Mouse (Mus musculus): ENCODE data around the gene Vwf.

Gene Vwf

DNA sequence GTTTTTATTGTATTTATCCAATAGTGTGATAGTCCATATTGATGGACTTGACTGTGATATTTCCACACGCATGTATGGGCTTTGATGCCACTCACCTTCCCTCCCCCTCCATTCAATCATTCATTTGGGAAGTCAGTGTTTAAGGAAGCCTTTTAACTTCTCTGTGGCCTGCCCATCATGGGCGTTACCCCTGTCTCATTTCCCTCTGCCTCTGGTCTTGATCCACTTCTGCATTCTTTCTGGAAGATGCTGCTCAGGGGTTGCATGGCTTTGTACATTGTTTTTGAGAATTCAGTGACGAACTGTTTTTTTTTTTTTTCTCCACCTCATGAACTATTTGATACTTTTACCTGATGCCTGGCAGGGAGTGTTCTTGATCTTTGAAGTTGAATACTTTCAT, 104.8 kb downstream of the Vwf start:
- DNase-seq, result no peak

DNA sequence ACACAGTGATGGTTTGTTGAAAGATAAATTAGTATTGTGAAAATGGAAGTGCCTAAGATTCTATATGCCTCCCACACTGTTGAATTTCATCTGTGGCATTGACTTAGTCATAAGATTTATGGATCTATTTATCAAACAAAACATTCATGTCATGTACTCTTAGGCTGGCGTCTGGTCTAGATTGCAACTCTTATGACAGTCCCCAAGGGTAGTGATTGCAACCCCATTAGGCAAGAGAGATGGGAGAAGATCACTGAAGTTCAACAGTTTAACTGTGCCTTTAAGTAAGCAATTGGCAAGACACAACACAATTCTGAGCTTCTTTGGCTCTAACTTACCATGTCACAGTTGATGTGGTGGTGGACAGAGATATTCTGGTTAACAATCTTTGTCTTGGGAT, 106.8 kb downstream of the Vwf start:
- no peak for DNase-seq

DNA sequence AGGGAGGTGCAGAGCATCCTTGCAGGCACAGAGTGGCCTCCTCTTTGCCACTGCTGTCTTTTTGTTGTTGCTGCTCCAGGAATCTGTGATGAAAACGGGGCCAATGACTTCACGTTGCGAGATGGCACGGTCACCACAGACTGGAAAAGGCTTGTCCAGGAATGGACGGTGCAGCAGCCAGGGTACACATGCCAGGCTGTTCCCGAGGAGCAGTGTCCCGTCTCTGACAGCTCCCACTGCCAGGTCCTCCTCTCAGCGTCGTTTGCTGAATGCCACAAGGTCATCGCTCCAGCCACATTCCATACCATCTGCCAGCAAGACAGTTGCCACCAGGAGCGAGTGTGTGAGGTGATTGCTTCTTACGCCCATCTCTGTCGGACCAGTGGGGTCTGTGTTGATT, 110.3 kb downstream of the Vwf start:
- DNase-seq, result no peak

DNA sequence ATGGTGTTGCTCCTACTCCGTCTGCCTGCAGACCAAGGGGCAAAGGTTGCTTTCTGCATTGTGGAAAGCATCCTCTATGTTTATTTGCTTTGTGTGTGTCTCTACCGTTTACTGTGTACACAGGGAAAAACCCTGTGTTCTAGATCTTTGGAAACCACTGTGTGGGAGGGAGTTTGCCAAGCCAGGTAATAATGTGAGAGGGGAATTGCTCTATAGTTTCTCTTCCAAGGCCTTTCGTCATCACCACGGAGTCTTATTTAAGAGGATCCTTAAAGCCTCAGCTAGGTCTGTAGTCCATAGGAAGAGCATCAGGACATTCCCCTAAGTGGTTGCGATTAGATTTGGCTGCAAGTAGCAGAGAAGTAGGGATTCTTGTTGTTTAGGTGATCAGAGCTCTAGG, 111.4 kb downstream of the Vwf start:
- DNase-seq, result no peak

DNA sequence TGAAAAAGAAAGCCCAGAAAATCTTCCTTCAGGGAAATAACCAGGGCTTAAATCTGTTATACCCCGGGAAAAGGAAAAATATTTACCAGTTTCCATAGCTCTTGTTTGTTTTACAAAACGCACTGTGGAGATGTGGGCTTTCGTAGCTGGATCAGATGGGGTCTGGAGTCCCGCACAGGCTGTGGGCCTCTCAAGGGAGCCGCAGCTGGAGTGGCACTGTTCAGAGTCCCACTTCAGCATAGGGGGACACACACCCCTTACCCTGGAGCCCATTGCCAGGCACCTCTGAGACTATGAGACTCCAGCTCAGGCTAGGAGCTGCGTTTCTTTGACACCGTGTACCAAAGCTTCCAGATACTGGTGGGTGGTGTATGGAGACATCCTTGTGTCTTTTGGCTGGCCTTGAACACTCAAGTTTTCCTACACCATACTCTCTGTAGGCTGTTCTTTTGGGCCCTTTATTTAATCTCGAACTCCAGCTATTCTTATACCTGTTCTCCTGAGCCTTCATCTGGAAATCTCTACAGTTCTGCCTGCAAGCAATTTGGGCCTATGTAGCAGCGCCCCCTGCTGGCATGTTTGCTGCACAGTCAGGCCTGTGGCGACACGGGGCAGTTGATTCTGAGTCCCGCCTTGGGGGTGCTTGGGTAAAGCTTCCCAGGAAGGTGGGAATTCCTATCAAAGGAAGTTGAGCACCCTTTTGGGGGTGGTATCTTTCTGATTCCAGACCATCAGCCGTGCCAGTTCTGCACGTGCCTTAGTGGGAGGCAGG, 114.7 kb downstream of the Vwf start:
- DNase-seq, result peak; percentile 64 to 72

DNA sequence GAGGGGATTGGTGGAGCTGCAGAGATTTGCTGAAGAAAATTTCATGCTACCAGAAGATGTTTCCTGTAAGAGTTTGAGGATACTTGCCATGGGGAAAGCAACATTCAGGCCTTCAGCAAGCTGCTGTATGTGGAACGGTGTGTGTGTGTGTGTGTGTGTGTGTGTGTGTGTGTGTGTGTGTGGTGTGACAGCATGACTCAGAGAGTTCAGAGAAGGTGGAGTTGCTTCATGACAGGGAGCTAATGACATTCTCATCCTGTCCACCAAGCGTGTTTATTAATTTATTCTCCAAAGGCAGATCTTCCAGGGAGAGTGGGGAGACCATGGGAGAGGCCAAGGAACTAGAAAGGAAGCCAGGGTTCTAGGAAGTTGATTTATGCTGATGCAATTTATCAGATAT, 117.3 kb downstream of the Vwf start:
- DNase-seq, result no peak

DNA sequence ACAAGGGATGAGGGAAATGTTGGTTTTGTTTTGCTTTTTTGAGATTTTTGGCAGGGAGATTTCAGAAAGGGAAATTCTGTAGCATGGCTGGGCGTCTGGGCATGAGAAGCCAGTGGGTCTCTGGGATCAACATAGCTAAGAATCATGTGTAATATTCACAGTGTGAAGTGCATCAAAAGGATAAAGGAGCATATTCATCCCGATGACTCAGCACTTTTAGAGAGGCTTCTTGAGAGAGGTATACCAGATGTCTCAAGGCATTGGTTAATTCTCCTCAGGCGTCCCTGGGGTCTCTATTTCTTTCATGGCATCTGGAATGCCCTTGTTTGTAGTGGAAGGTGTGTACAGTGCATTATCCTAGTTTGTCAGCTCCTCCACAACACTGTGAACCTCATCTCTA, 125.3 kb downstream of the Vwf start:
- no peak for DNase-seq

DNA sequence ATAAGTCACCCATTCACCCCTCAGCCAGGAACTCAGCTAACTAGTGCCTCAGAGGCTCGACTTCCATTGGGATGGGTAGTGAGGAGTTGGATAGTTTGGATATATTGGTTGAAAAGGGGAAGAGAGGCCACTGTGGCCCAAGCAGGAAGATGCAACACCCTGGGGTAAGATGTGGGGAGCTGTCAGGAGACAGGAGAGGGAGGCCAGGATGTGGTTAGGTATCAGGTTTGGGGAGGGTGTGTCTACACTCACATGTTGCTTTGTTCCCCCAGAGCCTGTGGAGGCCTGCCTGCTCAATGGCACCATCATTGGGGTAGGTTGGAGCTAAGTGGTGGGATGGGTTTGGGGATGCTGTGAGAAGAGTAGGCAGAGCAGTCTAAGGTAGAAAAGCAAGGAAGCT, 131.9 kb downstream of the Vwf start:
- no peak for DNase-seq

DNA sequence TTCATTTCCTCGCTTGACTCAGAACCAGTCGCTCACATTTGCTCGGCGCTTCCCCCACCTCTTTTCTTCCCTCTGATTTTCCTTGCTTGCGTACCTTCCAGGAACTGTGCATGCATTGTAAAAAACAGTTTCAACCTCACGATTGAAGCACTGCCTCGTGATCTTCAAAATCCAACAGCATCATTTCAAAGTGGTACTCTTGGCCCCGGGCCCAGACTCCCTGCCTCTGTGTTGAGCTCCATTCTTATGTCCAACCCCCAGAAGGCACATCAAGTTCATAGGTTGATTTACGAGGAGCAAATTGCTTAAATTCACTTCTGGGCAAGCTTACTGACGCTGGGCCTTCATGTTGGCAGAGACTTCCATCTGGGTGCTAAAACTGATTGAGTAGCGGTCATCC, 134.0 kb downstream of the Vwf start:
- DNase-seq, result no peak

DNA sequence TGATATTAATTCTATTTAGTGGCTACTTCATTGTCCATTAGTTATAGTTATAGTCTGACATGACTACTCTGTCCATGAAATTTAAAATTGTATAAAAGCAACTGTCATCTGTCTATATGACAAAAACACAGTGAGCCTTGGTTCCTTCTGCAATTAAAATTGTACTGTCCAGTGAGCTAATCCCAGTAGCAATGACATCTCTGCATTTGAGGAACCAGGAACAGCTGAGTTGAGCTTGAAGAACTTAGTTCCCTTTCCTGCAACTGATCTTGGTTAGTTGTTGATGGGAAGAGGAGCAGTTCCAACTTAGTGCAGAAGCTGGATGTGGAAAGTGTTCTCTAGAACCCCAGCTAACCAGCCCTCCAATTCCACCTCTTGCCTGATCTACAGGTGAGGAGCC, 138.8 kb downstream of the Vwf start:
- DNase-seq, result no peak

DNA sequence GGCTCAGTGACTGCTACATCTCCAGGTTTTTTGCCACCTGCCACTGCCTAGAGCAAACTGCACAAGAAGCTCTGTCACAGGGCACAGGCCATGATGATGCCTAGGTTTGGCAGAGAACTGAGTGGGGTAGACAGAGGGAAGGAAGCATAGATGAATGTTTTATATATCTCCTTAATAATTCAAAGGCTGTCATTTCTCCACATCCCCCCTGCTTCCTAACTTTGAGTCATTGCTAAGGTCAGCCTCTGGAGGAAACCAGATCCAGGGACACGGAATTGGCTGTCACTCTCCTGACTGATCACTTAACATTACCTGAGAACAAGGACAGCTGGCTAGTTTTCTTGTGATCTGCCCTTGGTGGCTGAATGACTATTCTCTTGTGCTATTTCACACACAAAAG, 141.4 kb downstream of the Vwf start:
- DNase-seq, result no peak

DNA sequence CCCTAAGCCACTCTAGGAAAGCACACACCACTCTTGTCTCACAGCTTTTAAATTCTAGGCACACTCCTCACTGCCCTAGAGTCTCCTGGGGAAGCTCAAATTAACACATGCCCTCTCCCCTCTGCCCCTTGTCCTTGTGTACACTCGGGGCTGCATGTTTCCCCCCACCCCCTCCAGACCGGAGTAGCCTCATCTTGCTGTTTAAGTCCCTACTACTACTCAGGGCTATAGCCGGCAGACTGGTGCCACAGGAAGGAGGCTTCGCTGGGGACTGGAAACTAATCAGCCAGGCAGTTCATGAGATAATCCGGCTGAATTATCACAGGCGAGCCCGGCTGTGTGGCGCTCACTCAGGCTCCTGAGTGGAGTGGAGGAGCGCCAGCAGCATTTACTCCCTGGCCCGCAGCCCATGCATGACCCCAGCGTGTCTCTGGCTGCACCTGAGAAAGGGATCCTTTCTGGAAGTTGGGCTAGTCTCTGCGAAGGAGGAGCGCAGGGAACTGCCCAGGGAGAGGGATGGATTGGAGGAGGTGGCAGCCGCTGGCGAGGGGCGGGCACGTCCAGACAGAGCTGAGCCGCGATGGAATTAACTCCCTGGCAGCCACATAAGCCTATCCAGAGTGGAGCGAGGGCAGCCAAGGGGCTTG, 143.6 kb downstream of the Vwf start, which contains the start of gene Ano2:
Gene Ano2, plus strand, starts transcription at position 363 of the 647 bp plus-strand sequence.
- DNase-seq, result no peak

DNA sequence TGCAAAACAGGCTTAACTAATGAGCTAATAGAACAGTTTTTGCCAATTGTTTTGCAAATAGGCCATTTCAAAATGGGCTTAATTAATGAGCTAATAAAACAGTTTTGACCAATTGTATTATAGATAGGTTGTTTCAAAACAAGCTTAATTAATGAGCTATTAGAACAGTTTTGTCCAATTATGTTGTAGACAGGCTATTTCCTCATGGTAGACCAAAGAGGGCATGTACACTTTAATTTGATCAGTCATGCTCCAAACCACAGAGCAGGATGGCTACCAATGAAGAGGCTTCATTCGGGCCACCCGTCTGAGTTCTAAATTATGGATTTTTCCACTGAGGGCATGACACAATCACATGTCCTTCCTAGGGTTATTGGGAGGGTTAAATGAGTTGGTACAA, 154.6 kb downstream of the Vwf start:
- no peak for DNase-seq

DNA sequence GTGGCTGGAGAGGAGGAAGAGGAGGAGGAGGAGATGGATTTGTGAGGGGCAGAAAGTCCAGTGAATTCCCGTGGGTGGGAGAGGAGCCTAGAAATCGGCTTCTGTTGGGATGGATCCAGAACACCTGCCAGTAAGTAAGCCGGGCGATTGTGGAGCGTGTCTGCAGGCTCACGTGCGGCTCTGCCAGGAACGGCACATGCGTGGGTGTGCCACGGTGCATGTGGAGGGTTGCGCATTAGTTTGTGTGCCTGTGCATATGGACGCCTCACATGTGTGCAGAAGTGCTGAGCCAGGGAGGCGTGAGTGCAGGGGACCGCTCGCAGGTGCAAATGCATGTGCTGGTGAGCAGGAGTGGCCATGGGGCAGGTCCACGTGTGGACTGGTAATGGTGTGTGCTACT, 164.7 kb downstream of the Vwf start:
- DNase-seq, result no peak

DNA sequence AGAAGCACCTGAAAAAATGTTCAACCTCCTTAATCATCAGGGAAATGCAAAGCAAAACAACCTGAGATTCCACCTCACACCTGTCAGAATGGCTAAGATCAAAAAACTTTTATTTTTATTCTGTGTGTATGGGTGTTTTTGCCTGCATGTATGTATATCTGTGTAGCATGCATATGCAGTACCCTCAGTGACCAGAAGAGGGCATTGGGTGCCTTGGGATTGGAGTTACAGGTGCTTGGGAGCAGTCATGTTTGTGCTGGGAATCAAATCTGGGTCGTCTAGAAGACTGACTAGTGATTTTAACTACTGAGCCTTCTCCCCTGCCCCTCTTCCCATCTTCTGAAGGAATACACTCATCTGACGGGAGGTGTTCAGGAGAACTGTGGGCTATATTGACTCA, 179.8 kb downstream of the Vwf start:
- peak in 1 of 2 experiments; percentile 5 for DNase-seq

DNA sequence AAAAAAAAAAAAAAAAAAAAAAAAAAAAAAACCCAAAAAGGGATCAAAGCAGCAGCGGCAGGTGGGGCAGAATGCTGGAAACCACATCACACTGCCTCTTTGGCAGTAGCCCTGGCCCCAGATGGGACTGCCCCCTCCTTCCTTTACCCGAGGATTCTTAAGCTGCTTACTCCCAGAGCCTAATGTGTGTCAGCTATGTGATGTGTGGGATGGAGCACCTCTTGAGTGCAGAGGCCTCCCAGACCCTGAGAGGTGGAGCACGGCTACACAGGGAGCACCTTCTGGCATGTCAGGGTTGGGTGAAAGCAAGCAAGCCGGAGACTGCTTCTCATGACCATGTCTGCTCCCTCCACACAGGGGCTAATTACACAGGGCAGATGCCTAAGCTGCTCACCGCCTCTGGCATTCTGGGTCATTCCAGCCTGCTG, 180.9 kb downstream of the Vwf start:
- DNase-seq, result no peak

DNA sequence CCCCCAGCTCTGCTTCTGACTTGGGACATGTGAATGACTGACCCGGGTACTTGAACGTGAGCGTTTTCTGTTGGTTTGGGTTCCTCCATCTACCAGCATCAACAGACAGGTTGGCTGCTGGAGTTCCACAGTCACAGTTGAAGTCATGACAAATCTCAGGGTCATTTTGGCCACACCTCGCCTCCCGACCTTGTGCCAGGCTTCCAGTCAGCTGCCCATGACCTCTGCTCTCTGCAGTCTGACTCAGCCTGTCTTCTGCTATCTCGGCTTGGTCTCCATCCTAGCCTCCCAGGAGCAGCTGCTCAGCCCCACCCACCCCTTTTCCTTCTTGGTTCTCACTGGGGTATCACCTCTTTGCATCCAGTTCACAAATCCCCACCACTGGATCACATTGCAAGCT, 182.9 kb downstream of the Vwf start:
- DNase-seq, result no peak

DNA sequence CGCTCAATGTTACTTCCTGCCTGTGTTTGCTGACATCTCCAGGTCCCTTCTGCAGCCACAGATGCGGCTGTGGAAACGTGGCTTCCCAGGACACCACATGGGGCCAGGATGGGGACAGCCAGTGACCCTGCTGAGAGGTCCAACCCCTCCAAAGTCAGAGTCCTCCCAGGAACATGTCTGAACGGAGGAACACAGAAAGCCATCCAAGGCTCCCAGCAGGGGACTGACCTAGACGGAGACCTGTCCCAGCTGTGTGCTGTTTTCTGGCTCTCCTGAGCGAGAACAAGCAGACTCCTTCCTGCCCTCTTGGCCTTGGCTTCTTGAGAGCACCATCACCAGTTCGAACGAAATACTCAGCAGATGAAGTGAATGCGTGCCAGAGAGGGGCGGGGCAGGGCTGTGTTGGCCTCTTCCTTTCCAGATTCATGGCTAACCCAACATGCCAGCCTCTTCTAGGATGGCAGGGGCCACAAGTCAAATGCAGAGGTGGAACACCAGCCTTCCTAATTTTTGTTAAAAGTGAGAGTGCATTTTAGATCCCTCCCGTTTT, 183.5 kb downstream of the Vwf start:
- no peak for DNase-seq

All from B cell, adult 2 months (primary cell).